Mouse (Mus musculus): ENCODE measurements around the gene Btn2a2.

GRCm38 (mm10) chr13:23449235-23450095, 39.2 kb downstream of the Btn2a2 start:
- TF ChIP-seq EP300 (IDR thresholded peaks at IDR 0.05; ENCODE audit: low read depth) (no peak), CTCF (IDR thresholded peaks at IDR 0.05; ENCODE audit: low read depth) (no peak)

All from liver, postnatal 0 days (tissue).